Mouse (Mus musculus) megakaryocyte, embryonic 14.5 days (primary cell): ENCODE results near the gene Il22. TPM values are rescaled to one million over a fixed set of nuclear protein-coding genes. Genes with fewer than 3 reads are reported as not detected.
"Not testable (repeated sequence)": the region's sequence is repeated elsewhere in the genome, so short reads cannot be mapped to it uniquely, and the experiment has no call there.

ENCODE experiments used
- H3K27me3 ChIP-seq: replicated peaks from 2 replicates; pipeline ENCODE3; 2012; ENCODE audit warnings: inconsistent platforms
- H3K36me3 ChIP-seq: replicated peaks from 2 replicates; pipeline ENCODE3; 2012; ENCODE audit warnings: low read length, inconsistent platforms, mixed read lengths
- H3K4me1 ChIP-seq: 2 replicates; pipeline ENCODE4 v1.6.1; 2012; ENCODE audit warnings: inconsistent platforms
- H3K4me3 ChIP-seq: replicated peaks from 2 replicates; pipeline ENCODE3; 2012; ENCODE audit warnings: moderate library complexity, mild to moderate bottlenecking, inconsistent platforms
- H3K9me3 ChIP-seq: 2 replicates; pipeline ENCODE4 v1.6.1; 2012; ENCODE audit warnings: inconsistent platforms
- FLI1 ChIP-seq: IDR thresholded peaks from 2 replicates; pipeline ENCODE4 v1.6.1; 2012; ENCODE audit warnings: low read length, inconsistent platforms, mixed read lengths
- GATA1 ChIP-seq: IDR thresholded peaks from 3 replicates; pipeline ENCODE4 v1.6.1; 2012; ENCODE audit warnings: mixed read lengths, low read length, inconsistent platforms, borderline replicate concordance
- polyA plus RNA-seq: library from polyadenylated mRNA; stranded (reverse); fragments of >175 nt; gene quantifications from 2 replicates; pipeline ENCODE4 v1.2.3, GENCODE M21; 2012; ENCODE audit warnings: low replicate concordance; ENCODE audit not compliant: insufficient read depth

The Il22 gene
- not detected in 2 replicates for polyA plus RNA-seq

DNA sequence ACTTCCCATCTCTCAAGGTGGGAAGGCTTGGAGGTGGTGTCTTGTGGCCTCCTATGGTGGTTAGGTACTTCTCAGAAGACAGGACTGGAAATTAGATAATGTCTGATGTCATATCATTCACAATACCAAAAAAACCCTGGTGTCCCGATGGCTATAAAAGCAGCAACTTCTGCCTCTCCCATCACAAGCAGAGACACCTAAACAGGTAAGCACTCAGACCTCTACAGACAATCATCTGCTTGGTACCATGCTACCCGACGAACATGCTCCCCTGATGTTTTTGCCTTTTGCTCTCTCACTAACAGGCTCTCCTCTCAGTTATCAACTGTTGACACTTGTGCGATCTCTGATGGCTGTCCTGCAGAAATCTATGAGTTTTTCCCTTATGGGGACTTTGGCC is at the start of gene Il22:
Gene Il22, plus strand, starts transcription at position 301 of the 400 bp plus-strand sequence.
- no peaks in the 10 kb centered on the region for H3K4me1 ChIP-seq
- H3K27me3 ChIP-seq, result no peaks in the 10 kb centered on the region
- H3K9me3 ChIP-seq, result no peaks in the 10 kb centered on the region
- H3K4me3 ChIP-seq, result no peak within 1 kb of the TSS
- H3K36me3 ChIP-seq, result no peaks in the 10 kb centered on the region
- TF ChIP-seq GATA1, result no peak
- TF ChIP-seq FLI1, result no peak

DNA sequence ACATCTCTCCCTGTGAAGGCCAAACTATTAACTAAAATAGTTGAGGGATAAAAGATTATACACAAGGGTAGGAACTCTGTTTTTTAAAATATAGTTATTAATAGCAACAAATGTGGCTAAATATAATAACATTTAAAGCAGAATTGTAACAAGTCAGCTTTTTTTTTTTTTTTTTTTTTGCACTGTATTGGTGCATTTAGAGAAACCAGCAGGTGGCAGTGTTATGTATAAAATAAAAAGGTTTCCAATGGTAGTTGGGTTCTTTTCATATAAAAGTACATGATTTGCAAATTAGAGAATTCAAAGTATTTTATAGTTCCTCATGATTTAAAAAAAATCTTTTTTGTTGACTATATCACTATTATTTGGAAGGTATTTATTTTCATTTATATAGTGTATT is 48.8 kb upstream of the Il22 start:
- Histone ChIP-seq H3K4me1 (peaks cover 22% of the 10 kb centered on the region), H3K9me3 (peaks cover 5% of the 10 kb centered on the region; the same call in 1 of the 2 replicates), H3K4me3 (no peak overlapping the region), H3K27me3 (no peaks in the 10 kb centered on the region), H3K36me3 (peaks cover 88% of the 10 kb centered on the region)
- TF ChIP-seq GATA1 (no peak), FLI1 (no peak)

DNA sequence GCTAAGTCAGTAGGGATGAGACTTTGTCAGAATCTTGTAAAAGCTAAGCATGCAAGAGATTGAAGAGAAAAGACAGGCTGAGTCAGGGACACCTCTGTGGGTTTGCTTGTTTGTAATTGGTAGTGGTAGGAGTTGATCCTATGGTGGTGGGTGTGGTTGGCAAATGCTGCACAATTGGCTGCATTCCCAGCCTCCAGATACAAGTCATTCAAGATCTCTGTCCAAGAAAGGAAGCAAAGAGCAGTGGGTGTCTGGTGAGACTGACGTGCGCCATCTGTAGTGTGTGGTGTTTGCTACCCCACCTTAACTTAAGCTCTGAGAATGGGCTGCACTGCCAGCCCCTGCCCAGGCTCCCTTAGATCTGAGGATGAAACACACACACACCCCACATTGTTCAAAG is 43.6 kb upstream of the Il22 start:
- H3K36me3 ChIP-seq, result peaks cover 96% of the 10 kb centered on the region
- H3K4me3 ChIP-seq, result no peak overlapping the region
- H3K9me3 ChIP-seq, result peaks cover 5% of the 10 kb centered on the region; the same call in 1 of the 2 replicates
- peaks cover 29% of the 10 kb centered on the region for H3K4me1 ChIP-seq
- no peak for TF ChIP-seq FLI1
- no peak for TF ChIP-seq GATA1
- H3K27me3 ChIP-seq, result no peaks in the 10 kb centered on the region

DNA sequence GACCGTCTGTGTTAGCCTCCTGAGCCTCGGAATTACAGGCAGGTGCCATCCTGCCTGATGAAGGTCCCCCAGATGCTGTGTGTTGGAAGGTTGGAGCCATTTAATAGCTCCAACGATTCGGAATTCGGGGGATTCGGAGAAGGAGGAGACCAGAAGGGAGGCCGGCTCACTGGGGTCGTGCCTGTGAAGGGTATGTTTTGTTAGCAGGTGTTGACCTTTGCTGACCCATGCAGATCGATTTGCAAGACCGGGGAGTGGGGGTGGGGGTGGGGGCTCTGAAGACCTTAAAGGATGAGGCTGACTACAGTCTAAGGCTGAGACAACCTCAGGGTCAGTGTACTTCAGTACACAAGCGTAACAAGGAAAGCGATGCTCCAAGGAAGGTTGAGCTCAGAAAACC is 35.5 kb upstream of the Il22 start:
- no peak for TF ChIP-seq GATA1
- no peak for TF ChIP-seq FLI1
- H3K27me3 ChIP-seq, result peaks cover 3% of the 10 kb centered on the region
- H3K9me3 ChIP-seq, result no peaks in the 10 kb centered on the region; the same call in 1 of the 2 replicates
- H3K4me1 ChIP-seq, result peaks cover 18% of the 10 kb centered on the region
- H3K36me3 ChIP-seq, result peaks cover 56% of the 10 kb centered on the region
- H3K4me3 ChIP-seq, result no peak overlapping the region

- peaks cover 5% of the 10 kb centered on the region for H3K27me3 ChIP-seq
- TF ChIP-seq FLI1 (no peak), GATA1 (no peak)
- H3K36me3 ChIP-seq, result peaks cover 24% of the 10 kb centered on the region
- H3K9me3 ChIP-seq, result no peaks in the 10 kb centered on the region; the same call in 1 of the 2 replicates
- peaks cover 35% of the 10 kb centered on the region for H3K4me1 ChIP-seq
- H3K4me3 ChIP-seq, result no peak overlapping the region
Observed at GRCm38 (mm10) chr10:118172416-118172815, 32.3 kb upstream of the Il22 start.

GRCm38 (mm10) chr10:118172876-118173275 is 31.9 kb upstream of the Il22 start:
- Histone ChIP-seq H3K4me3 (no peak overlapping the region), H3K9me3 (no peaks in the 10 kb centered on the region; the same call in 1 of the 2 replicates), H3K36me3 (peaks cover 20% of the 10 kb centered on the region), H3K27me3 (peaks cover 5% of the 10 kb centered on the region), H3K4me1 (peaks cover 35% of the 10 kb centered on the region)
- TF ChIP-seq FLI1 (no peak), GATA1 (no peak)

DNA sequence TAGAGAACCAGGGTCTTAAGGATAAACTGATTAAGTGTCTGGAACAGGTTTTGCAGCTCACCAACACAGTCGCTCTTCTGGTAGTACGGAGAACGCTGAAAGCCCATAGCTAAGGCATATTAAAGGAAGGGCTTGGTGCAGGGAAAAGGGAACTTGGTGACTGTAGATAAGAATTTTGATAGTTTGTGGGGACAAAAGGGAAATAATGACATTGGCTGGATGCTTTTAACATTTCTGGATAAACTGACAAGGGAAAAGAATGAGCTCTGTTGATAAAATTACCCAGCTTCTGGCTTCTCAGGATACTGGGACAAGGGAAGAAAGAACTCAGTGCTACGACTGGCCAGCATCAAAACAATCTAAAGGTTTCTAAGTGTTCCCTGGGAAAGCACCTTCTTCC is 29.2 kb upstream of the Il22 start:
- not testable (repeated sequence) for H3K9me3 ChIP-seq, H3K36me3 ChIP-seq, H3K27me3 ChIP-seq, H3K4me3 ChIP-seq
- H3K4me1 ChIP-seq, result peaks cover 43% of the 10 kb centered on the region

DNA sequence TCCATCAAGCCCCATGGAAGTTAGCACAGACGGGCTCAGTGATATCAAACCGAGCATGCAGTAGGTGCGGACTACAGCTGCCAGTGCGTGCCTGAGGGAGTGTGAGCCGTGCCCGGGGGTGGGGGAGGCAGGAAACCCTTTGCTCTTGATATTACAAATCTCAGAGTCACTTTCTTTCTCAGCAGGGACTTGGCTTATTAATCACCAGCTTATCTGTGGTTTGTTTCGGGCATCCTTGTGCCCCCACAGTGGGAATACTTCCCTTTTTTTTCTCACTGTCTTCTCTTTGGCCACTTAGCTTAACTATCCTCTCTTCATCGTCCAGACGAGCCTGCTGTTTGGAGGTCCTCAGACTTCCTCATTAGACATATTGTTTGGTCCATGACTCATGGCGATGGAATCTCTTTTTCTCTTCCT is 26.0 kb upstream of the Il22 start:
- H3K4me3 ChIP-seq, result no peak overlapping the region
- H3K4me1 ChIP-seq, result peaks cover 30% of the 10 kb centered on the region
- TF ChIP-seq FLI1, result no peak
- H3K36me3 ChIP-seq, result no peaks in the 10 kb centered on the region
- peaks cover 3% of the 10 kb centered on the region; the same call in 1 of the 2 replicates for H3K9me3 ChIP-seq
- peaks cover 10% of the 10 kb centered on the region for H3K27me3 ChIP-seq

- TF ChIP-seq GATA1, result no peak
- TF ChIP-seq FLI1, result no peak
- H3K9me3 ChIP-seq, result peaks cover 3% of the 10 kb centered on the region; the same call in 1 of the 2 replicates
- H3K4me3 ChIP-seq, result no peak overlapping the region
- H3K36me3 ChIP-seq, result no peaks in the 10 kb centered on the region
- peaks cover 31% of the 10 kb centered on the region for H3K4me1 ChIP-seq
- peaks cover 12% of the 10 kb centered on the region for H3K27me3 ChIP-seq
Observed at GRCm38 (mm10) chr10:118179265-118179664, 25.5 kb upstream of the Il22 start.

DNA sequence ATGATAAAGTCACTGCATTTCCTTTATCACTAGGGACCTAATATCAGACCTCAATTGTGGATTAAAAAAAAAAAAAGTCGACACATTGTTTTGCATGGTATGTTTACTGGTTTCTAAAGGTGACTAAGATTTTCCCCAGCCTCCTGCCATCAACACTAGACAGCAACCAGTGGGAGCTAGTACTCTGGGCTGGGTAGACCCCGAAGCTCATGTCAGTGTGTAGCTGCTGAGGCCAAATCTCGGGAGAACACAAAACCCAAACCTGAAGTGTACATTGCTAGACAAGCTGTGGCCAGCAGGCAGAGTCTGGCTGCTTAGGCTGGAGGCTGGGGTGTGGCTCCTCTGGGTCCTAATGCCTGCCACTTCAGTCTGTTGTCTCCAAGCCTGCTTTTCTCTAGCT is 9.6 kb upstream of the Il22 start:
- not testable (repeated sequence) for H3K4me1 ChIP-seq, H3K4me3 ChIP-seq, H3K27me3 ChIP-seq, H3K36me3 ChIP-seq, H3K9me3 ChIP-seq

DNA sequence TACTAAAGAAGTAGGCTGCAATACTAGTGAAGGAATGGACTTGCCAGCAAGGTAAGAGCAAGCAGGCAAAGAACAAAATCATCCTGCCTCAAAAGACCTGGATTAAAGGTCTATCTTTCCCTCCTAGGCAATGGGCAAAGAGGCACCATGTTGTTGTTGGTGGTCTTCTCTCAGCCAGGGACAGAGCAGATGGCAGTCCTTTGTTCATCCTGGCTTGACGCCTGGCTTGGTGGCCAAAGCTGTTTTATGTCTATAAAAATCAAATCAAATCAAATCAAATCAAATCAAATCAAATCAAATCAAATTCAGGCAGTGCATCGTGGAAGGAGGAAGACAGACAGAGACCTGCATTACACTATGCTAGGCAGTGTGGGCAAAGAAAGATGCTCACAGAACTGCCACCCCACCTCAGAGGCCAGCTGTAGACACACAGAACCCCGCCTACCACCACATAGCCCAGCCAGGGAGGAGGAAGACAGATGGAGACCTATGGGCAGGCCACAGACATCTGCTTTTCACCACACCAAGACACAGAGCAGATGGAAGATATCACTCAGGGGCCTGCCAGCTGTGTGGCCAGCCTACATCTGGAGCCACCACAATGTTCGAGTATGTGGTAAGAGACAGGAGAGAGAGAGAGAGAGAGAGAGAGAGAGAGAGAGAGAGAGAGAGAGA is 11.1 kb downstream of the Il22 start:
- not testable (repeated sequence) for H3K27me3 ChIP-seq, H3K4me1 ChIP-seq, H3K36me3 ChIP-seq, H3K9me3 ChIP-seq, H3K4me3 ChIP-seq

DNA sequence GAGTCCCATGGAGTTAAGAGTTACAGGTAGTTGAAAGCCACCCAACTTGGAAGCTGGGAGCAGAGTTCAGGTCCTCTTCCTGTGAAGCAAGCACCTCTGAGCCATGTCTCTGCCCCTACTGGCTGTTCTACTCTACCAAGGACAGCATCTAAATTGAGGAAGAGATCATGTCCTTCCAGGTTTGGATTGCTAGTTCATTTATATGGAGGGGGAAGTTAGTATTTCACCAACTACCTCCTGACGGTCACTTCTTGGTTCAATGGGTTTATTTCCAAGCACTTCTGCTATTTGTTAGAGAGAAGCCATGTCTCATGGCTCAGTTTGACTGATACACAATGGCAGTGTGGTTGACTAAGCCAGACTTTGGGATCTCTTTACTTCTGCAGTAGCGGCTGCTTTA is 22.9 kb downstream of the Il22 start:
- H3K27me3 ChIP-seq, H3K36me3 ChIP-seq, H3K4me1 ChIP-seq, H3K4me3 ChIP-seq, H3K9me3 ChIP-seq: not testable (repeated sequence)

GRCm38 (mm10) chr10:118232607-118233006 is 27.9 kb downstream of the Il22 start:
- not testable (repeated sequence) for H3K4me1 ChIP-seq, H3K9me3 ChIP-seq, H3K4me3 ChIP-seq, H3K36me3 ChIP-seq, H3K27me3 ChIP-seq

DNA sequence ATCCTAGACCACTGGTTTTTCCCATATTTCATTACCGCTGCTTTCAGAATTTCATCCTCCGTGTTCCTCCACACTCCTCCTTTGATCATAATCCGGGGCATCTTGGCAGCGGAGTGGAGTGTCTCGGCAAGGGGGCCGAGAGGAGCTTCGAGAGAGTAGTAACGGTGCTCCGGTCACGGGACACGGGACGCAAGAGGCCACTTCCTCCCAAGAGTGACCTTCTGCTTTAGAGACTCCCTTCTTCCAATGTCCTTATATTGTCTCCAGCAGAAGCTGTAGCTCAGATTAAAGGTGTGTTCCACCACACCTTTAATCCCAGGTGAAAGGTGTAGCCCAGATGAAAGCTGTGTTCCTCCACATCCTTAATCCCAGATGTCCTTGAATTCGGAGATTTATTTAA is 35.9 kb downstream of the Il22 start, which contains the start of gene Gm32717:
Gene Gm32717, minus strand, starts transcription at position 101 of the 400 bp plus-strand sequence.
- H3K9me3 ChIP-seq, H3K27me3 ChIP-seq, H3K36me3 ChIP-seq, H3K4me3 ChIP-seq, H3K4me1 ChIP-seq: not testable (repeated sequence)

DNA sequence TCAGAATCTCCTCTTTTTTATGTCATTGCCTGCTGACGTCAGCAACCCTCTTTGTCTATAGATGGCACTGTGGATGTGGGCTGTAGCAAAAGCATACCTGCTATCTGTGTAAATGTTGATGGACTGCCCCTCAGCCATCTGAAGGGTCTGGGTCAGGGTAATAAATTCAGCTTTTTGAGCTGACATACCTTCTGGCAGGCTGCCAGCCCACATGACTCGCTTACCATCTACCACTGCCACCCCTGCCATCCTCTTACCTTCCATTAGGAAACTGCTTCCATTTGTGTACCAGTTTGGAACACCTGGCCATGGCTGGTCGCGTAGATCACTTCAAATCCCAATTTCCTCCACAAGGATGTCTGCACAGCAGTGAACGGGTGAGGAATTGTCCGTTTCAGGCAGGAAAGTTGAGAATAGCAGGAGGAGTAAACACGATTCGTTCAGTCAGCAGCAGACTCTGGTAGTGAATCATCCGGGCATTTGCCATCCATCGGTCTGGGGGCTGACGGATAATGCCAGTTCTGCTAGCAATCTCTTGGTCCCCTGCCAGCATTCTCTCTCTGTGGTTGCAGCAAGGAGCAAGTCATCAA is 44.4 kb downstream of the Il22 start:
- not testable (repeated sequence) for H3K27me3 ChIP-seq, H3K4me3 ChIP-seq, H3K9me3 ChIP-seq, H3K36me3 ChIP-seq, H3K4me1 ChIP-seq
